Mouse (Mus musculus): ENCODE measurements around the gene Ipo4. TPM values are rescaled to one million over a fixed set of nuclear protein-coding genes. Genes with fewer than 3 reads are reported as not detected.
A peak's percentile ranks its signal among the peaks of the same experiment; 100 is the strongest.

Ipo4 gene
- 10 to 100 TPM; 33.4 to 42.0 TPM for polyA plus RNA-seq (2017; shearing (Covaris generic))

DNA sequence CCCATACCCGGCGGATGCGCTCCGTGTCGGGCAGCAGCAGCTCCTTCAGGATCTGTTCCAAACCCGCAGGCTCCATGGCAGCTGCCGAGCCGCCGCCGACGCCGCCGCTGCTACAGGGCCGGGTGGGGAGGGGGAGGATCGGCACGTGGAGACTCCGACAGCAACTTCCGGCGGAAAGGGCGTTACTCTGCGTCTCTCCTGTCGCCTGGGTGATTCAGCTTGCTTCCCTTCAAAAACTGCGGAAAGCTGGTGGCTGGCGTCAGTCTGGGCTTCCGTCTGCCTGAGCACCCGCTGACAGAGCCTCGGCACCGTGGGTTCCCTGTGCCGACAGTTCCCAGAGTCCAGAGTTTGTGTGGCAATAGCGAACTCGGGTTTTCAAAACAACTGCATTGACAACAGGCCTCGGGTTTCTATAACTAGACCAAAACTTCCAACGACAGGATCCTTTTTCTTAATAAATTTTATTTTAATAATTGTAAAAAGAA, at the start of gene Ipo4:
Gene Ipo4, minus strand, starts transcription at position 435 of the 485 bp plus-strand sequence.
- peak; percentile 99 for ATAC-seq

DNA sequence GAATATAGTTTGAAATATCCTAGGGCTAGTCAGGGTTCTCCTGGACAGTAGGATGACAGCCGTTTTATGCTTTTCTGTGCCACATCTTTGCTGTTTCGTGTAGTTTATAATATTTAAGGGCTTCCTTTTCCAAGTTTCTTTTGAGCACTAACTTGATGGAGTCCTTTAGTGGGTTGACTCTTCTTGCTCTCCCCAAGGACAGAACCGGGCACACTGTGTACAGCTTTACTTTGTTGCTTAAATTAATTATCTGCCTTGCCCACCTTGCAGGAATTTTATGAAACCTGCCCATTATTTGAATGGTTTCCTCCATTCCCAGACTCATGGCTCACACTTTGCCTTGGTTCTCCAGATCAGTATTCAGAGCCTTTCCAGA, 46.3 kb upstream of the Ipo4 start:
- ATAC-seq, result no peak

DNA sequence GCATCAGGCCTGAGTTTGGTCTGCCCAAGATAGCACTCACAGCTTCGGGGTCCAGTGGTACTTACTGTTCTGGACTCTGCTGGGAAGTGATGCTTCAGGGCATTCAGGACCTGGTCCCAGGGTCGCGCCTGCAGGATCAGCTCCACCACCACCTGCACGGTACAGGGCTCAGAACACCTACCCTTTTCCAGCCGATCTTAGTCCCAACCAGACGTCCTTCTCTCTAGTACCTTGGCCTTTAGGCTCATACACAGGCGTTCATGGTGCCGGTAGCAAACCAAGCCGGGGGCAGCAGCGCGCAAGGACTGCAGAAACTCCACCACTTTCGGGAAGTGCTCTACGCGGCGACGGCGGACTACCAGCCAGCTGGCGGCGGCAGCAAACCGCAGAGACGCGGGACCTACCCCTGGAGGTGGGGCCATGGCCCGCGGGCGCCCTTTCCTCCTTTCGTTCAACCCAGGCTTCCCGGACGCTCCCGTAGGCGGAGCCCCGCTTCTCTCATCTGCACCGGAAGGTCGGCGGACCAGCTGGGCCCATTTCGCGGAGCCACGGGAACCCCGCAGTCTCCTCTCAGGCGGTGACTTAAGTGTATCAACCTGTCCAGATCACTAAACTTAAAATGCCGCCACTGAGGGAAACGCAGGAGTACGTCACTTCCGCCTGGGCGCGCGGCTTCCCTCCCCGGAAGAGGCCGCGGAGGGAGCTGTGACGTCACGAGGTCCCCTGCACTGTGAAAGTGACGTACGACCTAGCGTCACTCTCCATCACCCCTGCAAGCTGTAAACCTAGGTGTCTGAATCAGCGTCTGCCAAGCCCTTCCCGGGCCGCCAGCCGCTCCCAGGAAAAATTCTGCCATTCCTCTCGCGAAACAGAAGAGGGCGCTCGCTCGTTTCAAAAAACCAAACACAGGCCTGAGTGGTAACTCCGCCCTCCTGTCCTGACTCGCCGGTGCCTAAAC, 45.7 kb upstream of the Ipo4 start, which contains the start of gene Tinf2:
Gene Tinf2, minus strand, starts transcription at position 661 of the 958 bp plus-strand sequence.
- peak; percentile 95 for ATAC-seq

DNA sequence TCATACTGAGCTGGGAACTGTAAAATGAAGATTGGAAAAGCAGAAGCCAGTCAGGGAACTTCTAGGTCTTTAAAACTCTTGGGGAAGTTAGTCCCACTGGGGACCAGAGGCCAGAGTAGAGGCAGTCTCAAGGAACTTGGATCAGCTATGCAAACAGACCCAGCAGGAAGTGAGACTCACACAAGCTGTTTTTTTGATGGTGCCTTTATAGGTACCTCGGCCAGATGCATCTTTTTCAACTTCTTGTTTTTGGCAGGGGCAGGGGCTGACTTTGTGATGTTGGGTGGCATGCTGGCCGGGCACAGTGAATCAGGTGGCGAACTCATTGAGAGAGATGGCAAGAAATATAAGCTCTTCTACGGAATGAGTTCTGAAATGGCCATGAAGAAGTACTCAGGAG, 41.9 kb upstream of the Ipo4 start:
- no peak for ATAC-seq

DNA sequence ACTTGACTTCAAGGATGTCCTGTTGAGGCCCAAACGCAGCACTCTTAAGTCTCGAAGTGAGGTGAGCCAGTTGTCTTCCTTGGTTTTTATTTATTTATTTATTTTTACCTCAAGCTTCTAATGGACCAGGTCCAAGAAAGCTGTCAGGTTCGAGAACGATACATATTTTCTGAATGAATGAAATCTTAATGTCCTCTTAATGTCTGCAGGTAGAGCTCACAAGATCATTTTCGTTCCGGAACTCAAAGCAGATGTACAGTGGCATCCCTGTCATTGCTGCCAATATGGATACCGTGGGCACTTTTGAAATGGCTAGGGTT, 36.9 kb upstream of the Ipo4 start:
- ATAC-seq, result no peak

DNA sequence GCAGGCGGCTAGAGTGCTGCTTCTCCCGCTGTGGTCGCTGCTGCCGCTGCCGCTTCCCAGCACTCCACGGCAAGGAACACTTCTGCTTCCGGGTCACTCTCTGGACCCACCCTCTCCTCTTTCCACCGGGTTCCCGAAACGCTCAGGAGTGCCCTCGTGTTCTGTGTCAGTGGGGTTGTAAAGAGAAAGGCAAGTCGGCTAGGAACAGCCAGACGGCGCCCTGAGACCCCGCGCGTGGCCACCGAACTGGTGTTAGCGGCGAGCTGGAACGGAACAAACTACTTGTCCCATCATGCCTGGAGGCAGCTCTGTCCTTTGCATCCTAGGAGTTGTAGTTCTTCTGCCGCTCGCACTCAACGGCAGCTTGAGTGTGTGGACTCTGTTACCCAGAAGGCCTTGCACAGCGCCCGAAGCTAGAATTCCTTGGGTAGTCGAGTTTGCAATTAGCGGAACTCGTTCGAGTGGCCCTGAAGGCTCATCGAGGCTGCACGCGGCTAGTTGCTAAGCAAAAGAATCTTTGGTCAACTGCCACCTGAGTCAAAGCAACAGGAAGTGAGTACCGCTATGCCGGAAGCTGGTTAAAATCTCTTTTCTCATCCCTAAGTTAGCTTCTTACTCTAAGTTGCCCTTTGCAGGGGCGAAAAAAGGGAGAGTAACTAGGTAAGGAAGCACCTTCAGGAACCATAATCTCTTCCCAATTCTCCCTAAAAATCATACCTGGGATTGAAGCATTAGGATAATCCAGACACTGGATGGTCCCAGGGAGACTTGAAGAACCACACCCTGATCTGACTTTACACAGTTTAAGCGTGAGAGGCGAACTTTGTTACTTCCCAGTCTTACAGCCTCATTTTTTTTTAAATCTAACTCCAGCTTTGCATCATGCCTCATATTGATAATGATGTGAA, 36.3 kb upstream of the Ipo4 start, which contains the start of the genes Gmpr2 and Nedd8:
Gene Gmpr2, plus strand, starts transcription at position 109 of the 908 bp plus-strand sequence.
Gene Nedd8, minus strand, starts transcription at position 292 of the 908 bp plus-strand sequence.
- peak; percentile 98 for ATAC-seq

DNA sequence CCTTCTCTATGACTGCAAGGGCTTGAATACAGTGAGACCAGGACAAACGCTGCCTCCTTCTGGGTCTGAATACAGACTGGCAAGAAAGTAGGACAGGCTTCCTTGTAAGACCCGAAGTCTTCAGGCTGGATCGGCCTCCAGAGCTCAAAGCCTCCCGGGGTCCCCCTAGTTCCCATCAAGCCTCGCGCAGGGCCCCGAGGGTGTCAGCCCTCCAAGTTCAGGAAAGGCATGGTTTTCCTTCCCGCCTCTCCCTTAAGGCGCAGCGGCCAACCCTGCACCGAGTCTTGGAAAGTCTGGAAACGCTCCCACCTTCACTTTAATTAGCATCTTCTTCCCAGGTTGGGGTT, 35.7 kb upstream of the Ipo4 start:
- no peak for ATAC-seq

DNA sequence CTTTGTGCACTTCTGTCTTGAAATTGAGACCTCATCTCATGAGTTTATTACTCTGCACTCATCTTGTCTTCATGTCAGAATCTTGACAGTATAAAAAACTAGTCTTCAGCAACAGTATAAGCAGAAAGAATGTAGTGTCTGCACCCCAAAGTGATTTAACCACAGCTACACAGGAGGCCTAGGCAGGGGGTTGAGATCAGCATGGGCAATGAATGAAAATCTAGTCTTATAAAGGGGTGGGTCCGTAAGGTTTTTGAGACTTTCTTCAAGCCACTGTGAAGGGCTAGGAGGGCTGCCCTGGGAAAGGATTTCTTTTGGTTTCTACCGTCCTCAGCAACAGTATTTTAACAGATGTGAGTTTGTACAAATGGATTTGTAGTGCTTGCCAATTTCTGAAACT, 24.9 kb upstream of the Ipo4 start:
- ATAC-seq, result no peak

DNA sequence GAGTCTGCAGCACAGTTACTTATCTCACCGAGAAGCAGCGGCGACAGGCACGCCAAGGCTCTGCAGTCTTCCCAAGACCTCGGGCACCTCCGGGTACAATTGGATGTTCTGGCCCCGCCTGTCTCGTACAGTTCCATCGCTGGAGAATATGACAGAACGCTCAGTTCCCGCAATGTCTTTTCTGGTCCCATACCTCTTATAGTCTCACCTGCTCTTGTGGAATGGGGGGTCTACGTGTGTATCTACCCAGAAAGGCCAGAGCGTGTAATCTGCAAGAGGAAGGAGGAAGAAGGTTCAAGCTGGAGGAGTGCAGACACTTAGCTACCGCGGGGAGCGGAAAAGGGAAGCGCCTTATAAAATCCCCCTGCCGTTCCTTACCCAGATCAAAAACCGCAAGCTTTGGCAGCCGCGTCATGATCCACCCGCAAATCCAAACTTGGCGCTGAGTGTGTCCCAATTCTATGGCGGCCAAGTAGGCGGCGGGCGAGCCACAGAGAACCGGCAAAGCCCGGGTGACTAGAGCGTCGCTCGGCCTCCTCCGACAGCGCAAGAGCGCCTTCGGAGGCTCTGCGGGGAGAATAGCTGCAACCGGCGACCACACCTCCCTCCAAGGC, 24.3 kb upstream of the Ipo4 start, which contains the start of gene Mdp1:
Gene Mdp1, minus strand, starts transcription at position 549 of the 614 bp plus-strand sequence.
- peak; percentile 95 for ATAC-seq

DNA sequence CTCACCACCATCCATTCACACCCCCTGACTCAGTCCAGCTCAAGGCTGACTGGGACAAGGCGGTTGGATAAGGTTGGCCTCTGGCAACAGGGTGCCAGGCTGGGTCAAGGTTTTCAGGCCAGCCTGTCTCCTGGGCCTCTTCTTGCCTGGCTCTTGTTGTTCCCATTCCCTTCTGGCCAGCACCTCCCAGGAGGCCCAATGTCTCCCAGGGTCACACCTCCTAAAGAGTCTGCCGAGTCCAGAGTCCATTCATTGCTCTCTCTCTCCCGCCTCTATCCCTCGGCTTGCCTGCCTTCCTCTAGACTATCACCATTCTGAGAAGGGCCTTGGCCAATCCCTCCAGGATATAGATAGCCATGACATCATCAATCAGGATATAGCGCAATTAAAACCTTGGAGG, 22.3 kb upstream of the Ipo4 start:
- no peak for ATAC-seq

DNA sequence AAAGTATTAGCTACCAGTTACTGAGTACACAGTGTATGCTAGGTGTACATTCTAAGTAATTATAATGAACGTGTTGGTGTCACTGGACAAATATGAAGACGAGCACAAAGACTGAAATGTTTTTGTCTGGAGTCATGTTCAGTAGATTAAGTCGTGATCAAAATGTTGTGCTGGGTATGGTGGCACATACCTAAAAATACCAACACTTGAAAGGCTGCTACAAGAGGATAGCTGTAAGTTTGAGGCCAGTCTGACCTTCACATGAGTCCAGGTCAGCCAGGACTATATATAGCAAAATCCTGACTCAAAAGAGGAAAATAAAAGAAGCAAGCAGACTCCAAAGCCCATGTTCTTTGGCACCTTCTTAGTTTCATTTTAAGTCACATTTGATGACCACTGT, 21.2 kb upstream of the Ipo4 start:
- ATAC-seq, result no peak

DNA sequence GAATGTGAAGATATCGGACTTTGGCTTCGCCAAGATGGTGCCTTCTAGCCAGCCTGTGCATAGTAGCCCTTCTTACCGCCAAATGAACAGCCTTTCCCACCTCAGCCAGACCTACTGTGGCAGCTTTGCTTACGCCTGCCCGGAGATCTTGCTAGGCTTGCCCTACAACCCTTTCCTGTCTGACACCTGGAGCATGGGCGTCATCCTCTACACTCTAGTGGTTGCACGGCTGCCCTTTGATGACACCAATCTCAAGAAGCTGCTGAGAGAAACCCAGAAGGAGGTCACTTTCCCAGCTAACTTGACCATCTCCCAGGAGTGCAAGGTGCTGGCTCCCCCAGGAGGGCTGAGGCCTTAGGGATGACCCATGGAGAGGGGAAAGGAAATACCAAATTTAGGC, 15.8 kb upstream of the Ipo4 start:
- ATAC-seq, result no peak

DNA sequence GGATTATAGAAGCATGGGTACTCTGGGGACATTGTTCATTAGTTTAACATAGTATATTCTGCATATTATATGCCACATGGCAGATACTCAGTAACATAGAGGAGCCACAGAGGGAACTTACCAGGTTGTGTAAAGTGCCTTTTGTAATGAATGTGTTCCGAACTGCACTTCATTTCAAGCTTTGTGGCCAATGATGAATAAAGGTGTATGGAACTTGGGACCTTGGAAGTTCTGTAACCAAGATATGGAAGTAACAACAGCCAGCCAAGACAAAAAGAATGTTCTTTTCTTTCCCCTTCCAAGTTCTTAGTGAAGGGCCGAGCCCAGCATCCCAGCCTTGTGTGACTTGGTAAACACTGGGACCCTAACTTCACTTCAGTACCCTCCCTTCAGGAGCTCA, 14.1 kb upstream of the Ipo4 start, which contains the start of gene Tssk4:
Gene Tssk4, plus strand, starts transcription at position 301 of the 400 bp plus-strand sequence.
- ATAC-seq, result no peak

DNA sequence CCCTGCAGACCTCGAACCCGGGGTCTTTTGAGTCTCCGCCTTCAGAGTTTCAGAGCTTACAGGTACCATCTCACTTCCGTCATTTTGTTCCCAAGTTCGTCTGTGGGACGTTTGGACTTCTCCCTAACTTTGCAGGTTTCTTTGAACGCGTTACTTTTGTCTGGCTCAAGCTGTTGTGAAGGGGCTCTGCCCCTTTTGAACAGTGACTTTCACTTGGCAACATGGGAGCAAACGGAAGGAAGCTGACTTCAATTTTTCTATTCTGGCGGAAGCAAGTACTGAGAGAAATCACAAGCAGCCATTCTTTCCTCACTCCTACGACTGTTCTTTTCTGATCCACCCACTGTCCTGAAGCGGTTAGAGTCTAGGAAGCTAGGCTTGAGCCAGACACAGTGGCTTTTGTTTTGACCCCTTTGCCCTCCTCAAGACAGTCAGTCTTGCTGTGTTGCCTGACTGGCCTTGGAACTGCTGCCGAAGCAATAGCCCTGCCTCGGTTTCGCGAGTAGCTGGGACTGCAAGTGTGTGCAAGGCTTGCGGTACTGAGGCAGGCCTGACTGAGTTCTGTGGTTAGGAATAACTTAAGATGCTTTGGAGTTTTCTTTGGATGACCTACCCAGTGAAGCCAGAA, 8.6 kb upstream of the Ipo4 start:
- peak; percentile 40 for ATAC-seq

DNA sequence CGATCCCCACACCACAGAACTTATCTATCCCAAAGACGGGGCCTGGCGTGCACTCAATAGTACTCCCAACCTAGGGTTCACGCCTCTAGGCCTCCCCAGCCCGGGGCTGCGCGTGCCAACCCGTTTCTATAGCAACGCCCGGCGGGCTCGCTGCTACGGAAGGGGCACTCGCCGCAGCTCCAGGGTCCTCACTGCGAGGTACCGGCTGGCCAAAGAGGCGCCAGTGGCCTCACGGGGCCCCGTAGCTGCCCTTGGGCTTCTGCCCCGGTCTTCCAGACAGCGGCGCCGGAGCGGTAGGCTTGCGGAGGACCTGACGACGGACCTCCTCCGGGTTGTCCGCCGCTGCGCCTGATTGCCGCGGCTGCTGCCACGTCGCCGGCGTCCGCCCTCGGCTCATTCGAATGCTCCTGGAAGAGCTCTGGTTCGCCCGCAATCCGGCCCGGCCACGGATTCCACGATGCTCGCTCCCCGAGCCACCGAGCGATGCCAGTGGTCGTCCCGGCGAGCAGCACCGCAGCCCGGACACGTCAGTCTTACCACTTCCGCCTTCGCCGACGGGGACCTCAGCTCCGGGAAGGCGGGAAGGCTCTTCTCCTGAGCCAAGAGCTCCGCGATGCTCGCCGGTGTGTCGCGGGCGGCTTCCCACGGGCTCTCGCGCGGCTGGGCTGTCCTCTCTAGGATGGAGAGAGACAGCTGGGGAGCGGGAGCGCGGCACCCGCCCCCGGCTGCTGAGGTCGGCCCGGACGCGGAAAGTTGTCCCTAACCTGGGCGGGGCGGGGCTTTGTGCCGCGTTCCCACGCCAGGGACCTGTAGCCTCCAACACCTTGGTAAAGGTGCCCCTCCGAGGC, 7.5 kb upstream of the Ipo4 start, which contains the start of gene Tm9sf1:
Gene Tm9sf1, minus strand, starts transcription at position 747 of the 848 bp plus-strand sequence.
- peak; percentile 76 for ATAC-seq

DNA sequence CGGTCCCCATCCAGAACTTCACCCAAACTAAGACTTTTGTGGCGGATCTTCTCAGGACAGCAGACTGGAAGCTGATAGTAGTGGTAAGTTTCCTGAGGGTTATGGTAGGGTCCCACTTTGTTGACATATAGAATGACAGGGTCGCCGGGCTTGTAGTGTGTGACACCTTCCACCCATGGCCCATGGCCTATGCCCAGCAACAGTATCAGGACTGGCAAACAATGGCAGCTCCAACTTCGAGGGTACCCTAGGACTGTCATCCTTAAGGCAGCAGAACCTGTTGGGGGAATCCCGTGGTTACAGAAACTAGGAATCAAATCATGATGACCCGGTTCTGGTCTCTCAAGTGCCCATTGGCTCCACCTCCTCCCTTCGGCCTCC, 6.9 kb upstream of the Ipo4 start:
- no peak for ATAC-seq

DNA sequence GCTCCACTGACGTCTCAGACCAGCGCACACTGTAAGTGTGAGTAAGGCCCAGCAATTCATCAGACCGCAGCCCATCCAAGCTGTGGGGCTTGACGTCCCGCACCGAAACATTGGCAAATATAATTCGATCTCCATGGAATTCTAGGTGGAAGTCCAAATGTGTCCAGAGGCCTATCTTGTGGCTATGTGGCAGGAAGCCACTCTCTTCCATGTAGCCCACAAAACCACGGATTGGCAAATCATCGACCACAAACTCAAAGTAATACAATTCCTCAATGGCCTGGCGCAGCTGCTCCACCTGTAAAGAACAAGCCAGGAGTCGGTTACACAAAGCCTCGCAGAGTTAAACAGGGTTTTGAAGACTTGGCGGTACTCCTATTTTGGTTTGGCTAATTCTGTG, 5.5 kb upstream of the Ipo4 start:
- no peak for ATAC-seq

DNA sequence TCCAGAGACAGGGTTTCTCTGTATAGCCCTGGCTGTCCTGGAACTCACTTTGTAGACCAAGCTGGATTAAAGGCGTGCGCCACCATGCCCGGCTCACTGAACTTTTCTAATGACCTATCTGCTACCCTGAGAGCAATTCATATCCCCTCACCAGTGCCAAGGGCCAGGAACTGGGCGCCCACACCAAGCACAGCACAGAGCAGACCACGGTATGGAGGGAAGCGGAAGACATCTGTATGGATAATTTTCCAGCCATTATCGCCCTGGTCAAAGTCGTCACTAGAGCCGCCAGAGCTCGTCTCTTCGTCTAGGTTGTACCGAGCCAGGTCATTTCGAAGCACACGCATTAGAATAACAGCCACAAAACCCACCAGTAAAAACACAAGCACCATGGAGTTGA, 5.1 kb upstream of the Ipo4 start:
- ATAC-seq, result no peak

DNA sequence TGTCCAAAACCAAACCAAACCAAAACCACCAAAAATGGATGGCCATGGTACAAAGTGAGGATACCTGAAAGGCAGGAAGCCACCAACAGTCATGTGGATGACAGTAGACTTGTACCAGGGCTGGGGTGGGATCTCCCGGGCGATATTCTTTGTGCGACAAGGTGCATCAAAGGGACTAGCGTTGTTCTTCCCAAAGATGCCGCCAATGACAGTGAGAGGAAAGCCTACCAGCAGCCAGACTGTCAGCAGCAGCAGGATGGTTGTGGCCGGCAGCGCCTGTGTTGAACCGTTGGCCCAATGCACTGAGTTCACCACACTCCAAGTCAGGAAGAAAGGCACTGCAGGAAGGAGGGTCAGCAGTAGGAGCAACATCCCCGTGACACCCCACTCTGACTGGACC, 2.0 kb upstream of the Ipo4 start, which contains the start of gene Gm49378:
Gene Gm49378, minus strand, starts transcription at position 101 of the 400 bp plus-strand sequence.
- ATAC-seq, result no peak

DNA sequence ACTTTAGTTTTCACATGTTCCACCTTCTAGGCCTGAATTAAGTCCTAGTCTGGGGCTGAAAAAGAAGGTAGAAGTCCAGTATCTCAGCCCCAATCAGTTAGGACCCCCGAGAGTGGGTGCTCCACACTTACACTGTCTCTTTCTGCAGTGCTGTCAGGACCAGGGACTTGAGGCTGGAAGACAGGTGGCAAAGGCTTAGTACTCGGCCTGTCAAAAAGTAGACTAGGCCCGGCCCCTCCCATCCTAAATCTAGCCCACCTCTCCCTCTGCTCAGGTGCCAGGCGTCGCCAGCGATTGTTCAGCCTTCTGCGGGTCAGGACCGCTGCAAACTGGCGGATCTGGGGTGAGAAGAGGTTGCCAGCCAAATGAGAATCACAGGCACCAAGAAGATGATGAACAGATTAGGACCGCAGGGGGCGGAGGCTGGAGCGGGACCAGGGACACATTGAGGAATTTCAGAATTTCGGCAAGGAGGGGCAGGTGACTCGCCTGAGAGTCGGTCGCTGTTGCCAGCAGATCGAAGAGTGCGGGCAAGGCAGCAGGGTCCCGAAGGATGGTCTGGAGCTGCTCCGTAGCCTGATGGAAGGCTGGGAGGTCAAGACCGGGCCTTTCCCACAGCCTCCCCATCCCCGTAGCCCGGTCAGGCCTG, 759 bp downstream of the Ipo4 start:
- peak; percentile 6 for ATAC-seq
